Mouse (Mus musculus) CH12.LX (cell line): Measurements from ENCODE around the gene Dnajc13. TPM values are rescaled to one million over a fixed set of nuclear protein-coding genes. Genes with fewer than 3 reads are reported as not detected.
A peak's percentile ranks its signal among the peaks of the same experiment; 100 is the strongest.

Experiments
- DNase-seq: peaks from one replicate; pipeline ENCODE4 v3.0.0-alpha.2; 2013; ENCODE audit errors: extremely low read depth
- H3K27ac ChIP-seq: 2 replicates; pipeline ENCODE4 v1.5.1; 2012; ENCODE audit warnings: low read depth, mild to moderate bottlenecking, control low read depth, moderate library complexity; ENCODE audit not compliant: insufficient read depth
- H3K27me3 ChIP-seq: replicated peaks from 2 replicates; pipeline ENCODE3; 2012; ENCODE audit warnings: inconsistent platforms
- H3K36me3 ChIP-seq, 2 experiments: replicated peaks in 1 of 2; 2 replicates each; pipeline versions ENCODE3 to v1.6.1; 2012; ENCODE audit warnings: inconsistent platforms in 1 of 2, low read length in 1 of 2, mild to moderate bottlenecking in 1 of 2, mixed read lengths in 1 of 2, moderate library complexity in 1 of 2; ENCODE audit not compliant: control insufficient read depth in 1 of 2, insufficient read depth in 1 of 2
- H3K4me1 ChIP-seq, 2 experiments: 2 replicates each; pipeline ENCODE4 v1.6.1; 2012; ENCODE audit warnings: inconsistent platforms in 1 of 2, moderate library complexity in 1 of 2; ENCODE audit not compliant: insufficient read depth in 2 of 2, control insufficient read depth in 1 of 2
- H3K4me2 ChIP-seq: 2 replicates; pipeline ENCODE4 v1.6.1; 2012; ENCODE audit warnings: low read depth, mild to moderate bottlenecking, control low read depth; ENCODE audit not compliant: poor library complexity, insufficient read depth, severe bottlenecking
- H3K4me3 ChIP-seq, 3 experiments: fragments of 150-350 bp in 1 of 3; sonication (generic) in 1 of 3; replicated peaks in 1 of 3; 2 replicates each; pipeline versions ENCODE3 to v1.5.1; 2011 to 2012; ENCODE audit warnings: low read depth in 2 of 3, low read length in 2 of 3, mild to moderate bottlenecking in 2 of 3, moderate library complexity in 2 of 3, control low read depth in 1 of 3, improper control_type of control experiment in 1 of 3, inconsistent platforms in 1 of 3, mixed read lengths in 1 of 3; ENCODE audit not compliant: poor library complexity in 1 of 3
- H3K79me2 ChIP-seq: replicated peaks from 2 replicates; pipeline ENCODE4 v1.6.1; 2012; ENCODE audit warnings: mild to moderate bottlenecking, moderate library complexity; ENCODE audit not compliant: control insufficient read depth, poor library complexity, insufficient read depth, severe bottlenecking; ENCODE audit errors: extremely low read depth
- H3K9ac ChIP-seq: 2 replicates; pipeline ENCODE4 v1.6.1; 2012; ENCODE audit warnings: low read depth, mild to moderate bottlenecking, control low read depth, moderate library complexity; ENCODE audit not compliant: insufficient read depth
- H3K9me3 ChIP-seq: replicated peaks from 2 replicates; pipeline ENCODE3; 2012; ENCODE audit warnings: low read length, inconsistent platforms, mixed read lengths
- BHLHE40 ChIP-seq: IDR thresholded peaks from 2 replicates; pipeline ENCODE4 v1.6.1; 2011; ENCODE audit warnings: mild to moderate bottlenecking, low read depth, low read length, improper control_type of control experiment
- CHD1 ChIP-seq: IDR thresholded peaks from 2 replicates; pipeline ENCODE4 v1.6.1; 2012; ENCODE audit warnings: low read depth, low read length, improper control_type of control experiment, inconsistent platforms
- CHD2 ChIP-seq: IDR thresholded peaks from 2 replicates; pipeline ENCODE4 v1.6.1; 2011; ENCODE audit warnings: low read length, improper control_type of control experiment
- CTCF ChIP-seq, 2 experiments: IDR thresholded peaks in 1 of 2; conservative IDR thresholded peaks in 1 of 2; 2 replicates each; pipeline ENCODE4 v1.5.1; 2011 to 2012; ENCODE audit warnings: low read depth in 2 of 2, low read length in 2 of 2, improper control_type of control experiment in 1 of 2, inconsistent platforms in 1 of 2, mild to moderate bottlenecking in 1 of 2, moderate library complexity in 1 of 2
- EP300 ChIP-seq: IDR thresholded peaks from 2 replicates; pipeline ENCODE4 v1.6.1; 2011; ENCODE audit warnings: low read length, improper control_type of control experiment
- ETS1 ChIP-seq: conservative IDR thresholded peaks from 2 replicates; pipeline ENCODE4 v1.6.1; 2012; ENCODE audit warnings: low read depth, mild to moderate bottlenecking, inconsistent platforms, low read length, improper control_type of control experiment, moderate library complexity
- GABPA ChIP-seq: IDR thresholded peaks from 2 replicates; pipeline ENCODE4 v1.6.1; 2012; ENCODE audit warnings: low read depth, low read length, improper control_type of control experiment, inconsistent platforms; ENCODE audit not compliant: insufficient replicate concordance
- HCFC1 ChIP-seq: IDR thresholded peaks from 2 replicates; pipeline ENCODE4 v1.6.1; 2012; ENCODE audit warnings: low read depth, mild to moderate bottlenecking, inconsistent platforms, low read length, improper control_type of control experiment
- JUN ChIP-seq: IDR thresholded peaks from 2 replicates; pipeline ENCODE4 v1.6.1; 2011; ENCODE audit warnings: low read depth, mild to moderate bottlenecking, low read length, improper control_type of control experiment, moderate library complexity; ENCODE audit not compliant: insufficient read depth
- JUND ChIP-seq: conservative IDR thresholded peaks from 2 replicates; pipeline ENCODE4 v1.6.1; 2011; ENCODE audit warnings: low read depth, low read length, improper control_type of control experiment
- KAT2A ChIP-seq: IDR thresholded peaks from 2 replicates; pipeline ENCODE4 v1.6.1; 2012; ENCODE audit warnings: low read length, improper control_type of control experiment, inconsistent platforms; ENCODE audit not compliant: insufficient replicate concordance
- MAFK ChIP-seq: IDR thresholded peaks from 2 replicates; pipeline ENCODE4 v1.6.1; 2011; ENCODE audit warnings: low read length, improper control_type of control experiment; ENCODE audit not compliant: insufficient replicate concordance
- MAZ ChIP-seq: IDR thresholded peaks from 2 replicates; pipeline ENCODE4 v1.6.1; 2012; ENCODE audit warnings: low read depth, mild to moderate bottlenecking, inconsistent platforms, low read length, improper control_type of control experiment, moderate library complexity
- MEF2A ChIP-seq: IDR thresholded peaks from 2 replicates; pipeline ENCODE4 v1.6.1; 2014; ENCODE audit warnings: low read depth, mild to moderate bottlenecking, inconsistent platforms, low read length, improper control_type of control experiment, borderline replicate concordance
- MYC ChIP-seq: IDR thresholded peaks from 2 replicates; pipeline ENCODE4 v1.6.1; 2011; ENCODE audit warnings: low read depth, mild to moderate bottlenecking, improper control_type of control experiment, low read length
- PAX5 ChIP-seq: IDR thresholded peaks from 2 replicates; pipeline ENCODE4 v1.6.1; 2012; ENCODE audit warnings: low read length, inconsistent platforms, mixed read lengths
- POLR2A ChIP-seq: IDR thresholded peaks from 2 replicates; pipeline ENCODE4 v1.6.1; 2011; ENCODE audit warnings: low read depth, mild to moderate bottlenecking, improper control_type of control experiment, low read length
- POLR2AphosphoS2 ChIP-seq: IDR thresholded peaks from 2 replicates; pipeline ENCODE4 v1.6.1; 2011; ENCODE audit warnings: low read depth, low read length, improper control_type of control experiment
- RAD21 ChIP-seq: IDR thresholded peaks from 2 replicates; pipeline ENCODE4 v1.6.1; 2011; ENCODE audit warnings: low read depth, mild to moderate bottlenecking, low read length, improper control_type of control experiment, moderate library complexity
- RCOR1 ChIP-seq: conservative IDR thresholded peaks from 2 replicates; pipeline ENCODE4 v1.6.1; 2012; ENCODE audit warnings: low read depth, mild to moderate bottlenecking, inconsistent platforms, low read length, improper control_type of control experiment
- SMC3 ChIP-seq: IDR thresholded peaks from 2 replicates; pipeline ENCODE4 v1.6.1; 2011; ENCODE audit warnings: low read depth, low read length, improper control_type of control experiment
- TCF12 ChIP-seq: IDR thresholded peaks from 2 replicates; pipeline ENCODE4 v1.6.1; 2014; ENCODE audit warnings: low read depth, mild to moderate bottlenecking, inconsistent platforms, low read length, improper control_type of control experiment
- UBTF ChIP-seq: IDR thresholded peaks from 2 replicates; pipeline ENCODE4 v1.6.1; 2012; ENCODE audit warnings: low read depth, mild to moderate bottlenecking, inconsistent platforms, low read length, improper control_type of control experiment, moderate library complexity
- ZC3H11A ChIP-seq: IDR thresholded peaks from 2 replicates; pipeline ENCODE4 v1.6.1; 2012; ENCODE audit warnings: low read depth, mild to moderate bottlenecking, inconsistent platforms, low read length, improper control_type of control experiment
- ZKSCAN1 ChIP-seq: IDR thresholded peaks from 2 replicates; pipeline ENCODE4 v1.6.1; 2012; ENCODE audit warnings: low read depth, inconsistent platforms, low read length, improper control_type of control experiment, borderline replicate concordance
- ZNF384 ChIP-seq: IDR thresholded peaks from 2 replicates; pipeline ENCODE4 v1.6.1; 2012; ENCODE audit warnings: low read depth, low read length, improper control_type of control experiment, inconsistent platforms
- dilution Hi-C: fragments of 300-500 bp; cut with MboI; formaldehyde crosslinking; loops from 2 replicates; pipeline ENCODE4 v1.14.3; 2020; ENCODE audit warnings: low sequenced_read_pairs; ENCODE audit not compliant: extremely low pct_unique_long_range_greater_than_20kb, extremely low pct_ligation_motif_present
- in situ Hi-C: fragments of 300-500 bp; cut with MboI; formaldehyde crosslinking; loops from 3 replicates; pipeline ENCODE4 v1.14.3; 2019; ENCODE audit warnings: low sequenced_read_pairs, low pct_ligation_motif_present, low pct_unique_long_range_greater_than_20kb, mixed read lengths
- polyA plus RNA-seq: library from polyadenylated mRNA; unstranded; fragments of >175 nt; gene quantifications from 2 replicates; pipeline ENCODE4 v1.2.1, GENCODE M21; 2012; ENCODE audit warnings: low read depth; ENCODE audit not compliant: insufficient read length
- total RNA-seq, 2 experiments: library from RNA; depleted of rRNA; stranded (reverse); fragments of 300-350 nt in 1 of 2; fragments of >200 nt in 1 of 2; gene quantifications; 2 replicates each; pipeline ENCODE4 v1.2.3; 2012 to 2014

The Dnajc13 gene
- total and polyA plus RNA-seq, 3 experiments, result 30.1 to 51.9 (median 30.4) TPM

DNA sequence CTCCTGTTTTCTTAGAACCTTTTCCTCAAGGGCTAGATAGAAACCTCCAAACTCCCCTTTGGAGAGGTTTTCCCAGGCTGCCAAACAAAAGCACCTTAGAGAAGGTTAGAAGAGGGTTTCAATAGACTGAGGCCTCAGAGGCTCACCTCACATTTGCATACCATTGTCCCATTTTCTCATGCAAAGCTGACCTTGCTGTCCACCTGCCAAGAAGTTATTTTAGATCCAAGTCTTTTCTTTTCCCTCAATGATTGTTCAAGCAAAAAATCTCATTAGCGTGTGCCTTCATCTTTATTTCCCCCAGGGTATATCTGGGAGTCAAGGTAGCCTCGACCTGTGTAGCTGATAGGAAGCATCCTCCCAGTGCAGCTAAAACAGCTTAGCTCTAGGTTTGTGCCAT lies 159.8 kb downstream of the Dnajc13 start:
- Histone ChIP-seq H3K4me1 (peaks cover 17 to 67% of the 10 kb centered on the region in 2 experiments), H3K27ac (no peak overlapping the region), H3K27me3 (no peaks in the 10 kb centered on the region), H3K4me2 (peak overlapping the region; percentile 41; the same call in 1 of the 2 replicates), H3K4me3 (no peak overlapping the region), H3K36me3 (peaks cover 0 to 8% of the 10 kb centered on the region in 2 experiments), H3K9ac (no peak overlapping the region), H3K9me3 (no peaks in the 10 kb centered on the region), H3K79me2 (no peaks in the 10 kb centered on the region)
- TF ChIP-seq RAD21 (no peak), MYC (no peak), ZKSCAN1 (no peak), RCOR1 (0 out of 2 replicates have a peak, but pooled peaks have one; percentile 34), CTCF (conservative IDR thresholded peaks at IDR 0.05 in 1 of 2, IDR thresholded peaks at IDR 0.05 in 1 of 2; ENCODE audit: low read depth in 2 of 2, low read length in 2 of 2) (no peak), ETS1 (no peak; the same call in 1 of the 2 replicates), BHLHE40 (peak; percentile 54), JUN (no peak), ZC3H11A (no peak), MEF2A (peak; percentile 59; the same call in 1 of the 2 replicates), MAFK (0 out of 2 replicates have a peak, but pooled peaks have one; percentile 54), HCFC1 (no peak), KAT2A (no peak), POLR2A (no peak), JUND (no peak), MAZ (no peak), EP300 (0 out of 2 replicates have a peak, but pooled peaks have one; percentile 40), ZNF384 (0 out of 2 replicates have a peak, but pooled peaks have one; percentile 26), TCF12 (0 out of 2 replicates have a peak, but pooled peaks have one; percentile 23), SMC3 (no peak)
- DNase-seq, result peak; percentile 30
- in situ Hi-C loops, result no loop called here
- dilution Hi-C loops, result no loop called here

GRCm38 (mm10) chr9:104102301-104102700 lies 160.4 kb downstream of the Dnajc13 start:
- peaks cover 0 to 8% of the 10 kb centered on the region in 2 experiments for H3K36me3 ChIP-seq
- H3K4me3 ChIP-seq, result no peak overlapping the region
- no peak for DNase-seq
- dilution Hi-C loops (no loop called here), in situ Hi-C loops (no loop called here)
- no peak for TF ChIP-seq PAX5
- TF ChIP-seq MAFK, result no peak
- TF ChIP-seq CHD1, result no peak
- TF ChIP-seq CHD2, result no peak
- TF ChIP-seq UBTF, result no peak
- no peak for TF ChIP-seq KAT2A
- TF ChIP-seq TCF12, result no peak
- no peak for TF ChIP-seq GABPA
- TF ChIP-seq POLR2AphosphoS2, result no peak
- no peaks in the 10 kb centered on the region for H3K27me3 ChIP-seq
- H3K4me2 ChIP-seq, result no peak overlapping the region
- H3K27ac ChIP-seq, result no peak overlapping the region
- no peaks in the 10 kb centered on the region for H3K9me3 ChIP-seq
- H3K4me1 ChIP-seq, result peaks cover 17 to 73% of the 10 kb centered on the region in 2 experiments
- H3K79me2 ChIP-seq, result no peaks in the 10 kb centered on the region
- H3K9ac ChIP-seq, result no peak overlapping the region
